Mouse (Mus musculus): ENCODE measurements around the gene Ly6g6e. TPM values are rescaled to one million over a fixed set of nuclear protein-coding genes. Genes with fewer than 3 reads are reported as not detected.
A peak's percentile ranks its signal among the peaks of the same experiment; 100 is the strongest.

Ly6g6e gene
- polyA plus RNA-seq, 1 experiment from 2014 or later, result 2.2 TPM

GRCm38 (mm10) chr17:35103221-35103690, 26.6 kb downstream of the Ly6g6e start:
- peak; percentile 82 for ATAC-seq
- H3K4me1 ChIP-seq (replicated peaks; ENCODE audit: control insufficient read depth, insufficient read depth, low read length), result no peaks in the 10 kb centered on the region
- H3K27ac ChIP-seq (ENCODE audit: low read depth, low read length), result peak overlapping the region; percentile 64
- H3K4me2 ChIP-seq (replicated peaks; ENCODE audit: low read depth), result no peak overlapping the region; the same call in 1 of the 2 replicates
- no peak overlapping the region for H3K4me3 ChIP-seq (ENCODE audit: low read depth, low read length)
- 33% methylated on average over 6 of the region's 6 CpGs for WGBS
- no peaks in the 10 kb centered on the region for H3K9me3 ChIP-seq (ENCODE audit: control insufficient read depth)
- no peak for TF ChIP-seq CTCF (IDR thresholded peaks at IDR 0.05; ENCODE audit: low read depth)
- H3K27me3 ChIP-seq (replicated peaks; ENCODE audit: control insufficient read depth, insufficient read depth, low read length), result no peaks in the 10 kb centered on the region
- H3K9ac ChIP-seq (ENCODE audit: low read depth, low read length), result no peak overlapping the region
- H3K36me3 ChIP-seq (ENCODE audit: control insufficient read depth, insufficient read depth), result peaks cover 51% of the 10 kb centered on the region

GRCm38 (mm10) chr17:35104079-35104478, 27.4 kb downstream of the Ly6g6e start:
- peak overlapping the region; percentile 64 for H3K27ac ChIP-seq (ENCODE audit: low read depth, low read length)
- no peaks in the 10 kb centered on the region for H3K27me3 ChIP-seq (replicated peaks; ENCODE audit: control insufficient read depth, insufficient read depth, low read length)
- H3K36me3 ChIP-seq (ENCODE audit: control insufficient read depth, insufficient read depth), result peaks cover 43% of the 10 kb centered on the region
- H3K9ac ChIP-seq (ENCODE audit: low read depth, low read length), result no peak overlapping the region
- no peaks in the 10 kb centered on the region for H3K4me1 ChIP-seq (replicated peaks; ENCODE audit: control insufficient read depth, insufficient read depth, low read length)
- no peak overlapping the region for H3K4me2 ChIP-seq (replicated peaks; ENCODE audit: low read depth)
- 91% methylated on average over 7 of the region's 7 CpGs for WGBS
- no peaks in the 10 kb centered on the region for H3K9me3 ChIP-seq (ENCODE audit: control insufficient read depth)
- TF ChIP-seq CTCF (IDR thresholded peaks at IDR 0.05; ENCODE audit: low read depth), result no peak
- no peak for ATAC-seq
- H3K4me3 ChIP-seq (ENCODE audit: low read depth, low read length), result no peak overlapping the region

GRCm38 (mm10) chr17:35104754-35105153, 28.1 kb downstream of the Ly6g6e start:
- no peaks in the 10 kb centered on the region for H3K4me1 ChIP-seq (replicated peaks; ENCODE audit: control insufficient read depth, insufficient read depth, low read length)
- H3K36me3 ChIP-seq (ENCODE audit: control insufficient read depth, insufficient read depth), result peaks cover 36% of the 10 kb centered on the region
- WGBS, result 59% methylated on average over 6 of the region's 6 CpGs
- TF ChIP-seq CTCF (IDR thresholded peaks at IDR 0.05; ENCODE audit: low read depth), result no peak
- no peaks in the 10 kb centered on the region for H3K9me3 ChIP-seq (ENCODE audit: control insufficient read depth)
- H3K4me3 ChIP-seq (ENCODE audit: low read depth, low read length), result no peak overlapping the region
- no peak overlapping the region for H3K27ac ChIP-seq (ENCODE audit: low read depth, low read length)
- no peak overlapping the region for H3K4me2 ChIP-seq (replicated peaks; ENCODE audit: low read depth)
- H3K27me3 ChIP-seq (replicated peaks; ENCODE audit: control insufficient read depth, insufficient read depth, low read length), result no peaks in the 10 kb centered on the region
- ATAC-seq, result no peak
- no peak overlapping the region for H3K9ac ChIP-seq (ENCODE audit: low read depth, low read length)

GRCm38 (mm10) chr17:35105740-35106389, 29.2 kb downstream of the Ly6g6e start:
- 28% methylated on average over 13 of the region's 13 CpGs for WGBS
- Histone ChIP-seq H3K27ac (ENCODE audit: low read depth, low read length) (no peak overlapping the region), H3K4me3 (ENCODE audit: low read depth, low read length) (no peak overlapping the region), H3K4me2 (replicated peaks; ENCODE audit: low read depth) (0 out of 2 replicates have a peak overlapping the region, but pooled peaks have one; percentile 21), H3K27me3 (replicated peaks; ENCODE audit: control insufficient read depth, insufficient read depth, low read length) (no peaks in the 10 kb centered on the region), H3K4me1 (replicated peaks; ENCODE audit: control insufficient read depth, insufficient read depth, low read length) (no peaks in the 10 kb centered on the region), H3K36me3 (ENCODE audit: control insufficient read depth, insufficient read depth) (peaks cover 25% of the 10 kb centered on the region), H3K9ac (ENCODE audit: low read depth, low read length) (no peak overlapping the region; the same call in 1 of the 2 replicates), H3K9me3 (ENCODE audit: control insufficient read depth) (no peaks in the 10 kb centered on the region)
- TF ChIP-seq CTCF (IDR thresholded peaks at IDR 0.05; ENCODE audit: low read depth), result peak; percentile 81
- ATAC-seq, result no peak

GRCm38 (mm10) chr17:35106522-35106921, 29.8 kb downstream of the Ly6g6e start:
- Histone ChIP-seq H3K27ac (ENCODE audit: low read depth, low read length) (no peak overlapping the region), H3K9ac (ENCODE audit: low read depth, low read length) (no peak overlapping the region; the same call in 1 of the 2 replicates), H3K4me1 (replicated peaks; ENCODE audit: control insufficient read depth, insufficient read depth, low read length) (no peaks in the 10 kb centered on the region), H3K36me3 (ENCODE audit: control insufficient read depth, insufficient read depth) (peaks cover 18% of the 10 kb centered on the region), H3K4me2 (replicated peaks; ENCODE audit: low read depth) (no peak overlapping the region), H3K9me3 (ENCODE audit: control insufficient read depth) (no peaks in the 10 kb centered on the region), H3K27me3 (replicated peaks; ENCODE audit: control insufficient read depth, insufficient read depth, low read length) (no peaks in the 10 kb centered on the region), H3K4me3 (ENCODE audit: low read depth, low read length) (no peak overlapping the region)
- peak; percentile 40; the same call in 1 of the 2 replicates for TF ChIP-seq CTCF (IDR thresholded peaks at IDR 0.05; ENCODE audit: low read depth)
- 58% methylated on average over 3 of the region's 3 CpGs for WGBS
- no peak for ATAC-seq

- no peak within 1 kb of the TSS for H3K4me3 ChIP-seq (ENCODE audit: low read depth, low read length)
- no peak within 1 kb of the TSS for H3K4me2 ChIP-seq (replicated peaks; ENCODE audit: low read depth)
- H3K4me1 ChIP-seq (replicated peaks; ENCODE audit: control insufficient read depth, insufficient read depth, low read length), result no peaks in the 10 kb centered on the region
- no peak within 1 kb of the TSS for H3K9ac ChIP-seq (ENCODE audit: low read depth, low read length)
- TF ChIP-seq CTCF (IDR thresholded peaks at IDR 0.05; ENCODE audit: low read depth), result no peak
- WGBS, result 82% methylated on average over 6 of the region's 6 CpGs
- no peaks in the 10 kb centered on the region for H3K27me3 ChIP-seq (replicated peaks; ENCODE audit: control insufficient read depth, insufficient read depth, low read length)
- no peak for ATAC-seq
- no peaks in the 10 kb centered on the region for H3K9me3 ChIP-seq (ENCODE audit: control insufficient read depth)
- no peak within 1 kb of the TSS for H3K27ac ChIP-seq (ENCODE audit: low read depth, low read length)
- 0 out of 2 replicates have a peak, but pooled peaks cover 2% of the 10 kb centered on the region for H3K36me3 ChIP-seq (ENCODE audit: control insufficient read depth, insufficient read depth)
Measured at GRCm38 (mm10) chr17:35108097-35108496, 31.4 kb downstream of the Ly6g6e start, which contains the start of gene Ly6g5c. Gene Ly6g5c, plus strand, starts transcription at chr17:35108279.
